Mouse (Mus musculus) spleen, postnatal 36 days (tissue): ENCODE measurements around the gene Zbtb8os.
A peak's percentile ranks its signal among the peaks of the same experiment; 100 is the strongest.
"Not testable (repeated sequence)": the region's sequence is repeated elsewhere in the genome, so short reads cannot be mapped to it uniquely, and the experiment has no call there.

ENCODE experiments used
- DNase-seq, 2 experiments: peaks; one replicate each; pipeline ENCODE4 v3.0.0; 2022; ENCODE audit warnings: low spot score in 2 of 2, mixed read lengths in 1 of 2

Zbtb8os gene

DNA sequence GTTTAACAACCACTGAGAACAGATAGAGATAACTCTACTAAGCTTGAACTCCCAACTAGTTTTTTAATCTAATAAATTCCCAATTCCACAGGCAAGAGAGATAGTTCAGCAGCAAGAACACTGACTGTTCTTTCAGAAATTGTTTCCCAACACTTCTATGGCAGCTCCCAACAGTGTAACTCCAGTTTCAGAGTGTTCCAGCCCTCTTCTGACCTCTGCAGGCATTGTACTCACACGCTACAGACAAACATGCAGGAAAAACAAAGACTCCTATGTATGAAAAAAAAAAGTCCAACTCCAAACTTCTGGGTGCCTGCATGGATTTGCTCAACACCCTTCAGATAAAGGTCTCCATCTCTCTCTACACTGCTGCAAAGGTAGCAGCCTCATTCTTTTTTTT, 2.6 kb upstream of the Zbtb8os start:
- DNase-seq, result no peak

DNA sequence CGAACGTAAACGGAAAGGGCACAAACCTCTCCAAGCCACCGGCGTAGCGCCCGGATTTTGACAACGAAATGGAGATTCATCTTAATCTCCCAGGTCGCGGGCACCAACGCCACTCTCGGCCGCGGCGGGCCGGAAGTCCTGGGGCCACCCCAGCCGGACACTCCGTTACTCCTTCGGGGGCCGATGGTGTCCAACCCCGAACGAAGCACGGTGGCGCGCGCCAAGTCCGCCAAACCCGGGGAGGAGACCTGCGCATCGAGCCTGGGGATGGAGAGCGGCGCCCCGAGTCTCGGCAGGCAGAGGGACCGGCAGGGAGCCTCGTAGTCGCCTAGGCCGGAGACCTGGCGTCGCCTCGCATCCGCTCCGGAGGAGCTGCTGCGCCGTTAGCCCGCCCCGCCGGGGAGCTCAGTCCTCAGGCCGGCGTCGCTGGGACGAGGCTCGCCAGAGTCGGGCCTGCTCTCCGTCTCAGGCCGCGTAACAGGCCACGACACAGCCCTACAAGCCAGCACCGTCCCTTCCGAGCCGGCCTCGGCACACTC, 749 bp upstream of the Zbtb8os start:
- no peak for DNase-seq

DNA sequence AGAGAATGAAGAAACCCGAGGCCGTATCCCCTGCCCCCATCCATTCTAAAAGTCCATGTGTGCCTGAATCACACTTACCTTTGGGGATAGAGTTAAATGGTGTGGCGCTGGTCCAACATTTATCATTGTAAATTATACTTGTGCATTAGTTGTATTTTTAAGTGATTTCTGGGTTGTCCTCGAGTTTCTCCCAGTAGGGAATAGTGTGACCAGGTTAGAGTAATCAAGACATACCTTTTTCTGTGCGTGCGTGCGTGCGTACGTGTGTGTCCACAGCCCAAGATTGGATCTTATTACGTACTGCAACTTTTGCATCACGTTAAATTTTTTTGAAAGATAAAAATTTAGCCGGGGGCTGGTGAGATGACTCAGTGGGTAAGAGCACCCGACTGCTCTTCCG, 796 bp downstream of the Zbtb8os start:
- DNase-seq, result no peak

DNA sequence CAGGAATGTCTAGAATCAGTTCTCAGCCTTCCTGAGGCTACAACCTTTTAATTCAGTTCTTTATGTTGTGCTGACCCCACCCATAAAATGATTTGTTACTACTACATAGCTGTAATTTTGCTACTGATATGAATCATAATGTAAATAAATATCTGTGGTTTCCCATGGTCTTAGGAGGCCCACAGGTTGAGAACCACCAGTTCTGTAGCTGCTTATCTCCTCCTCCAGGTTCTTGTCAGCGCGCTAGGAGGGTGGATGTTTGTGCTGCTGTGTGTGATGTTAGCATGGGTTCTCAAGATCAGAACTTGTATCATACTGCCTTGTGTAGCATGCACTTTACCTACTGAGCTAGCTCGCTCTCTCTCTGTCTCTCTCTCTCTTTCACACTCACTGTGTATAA, 4.2 kb downstream of the Zbtb8os start:
- DNase-seq, result no peak

DNA sequence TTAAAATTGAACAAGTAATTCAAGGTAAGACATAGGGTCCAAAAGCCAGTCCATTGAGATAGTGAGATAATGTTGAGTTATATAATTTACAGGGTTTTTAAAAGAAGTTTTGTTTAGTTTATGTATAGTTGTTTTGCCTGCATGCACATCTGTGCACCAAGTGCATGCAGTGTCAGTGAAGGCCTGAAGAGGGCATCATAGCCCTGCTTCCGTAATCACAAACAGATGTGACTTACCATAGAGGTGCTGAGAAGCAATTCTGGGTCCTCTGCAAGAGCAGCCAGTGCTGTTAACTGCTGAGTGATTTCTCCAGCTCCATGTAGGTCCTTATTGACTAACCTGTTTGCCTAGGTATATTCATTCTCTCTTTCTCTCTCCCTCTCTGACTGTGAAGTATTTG, 6.4 kb downstream of the Zbtb8os start:
- no peak for DNase-seq

DNA sequence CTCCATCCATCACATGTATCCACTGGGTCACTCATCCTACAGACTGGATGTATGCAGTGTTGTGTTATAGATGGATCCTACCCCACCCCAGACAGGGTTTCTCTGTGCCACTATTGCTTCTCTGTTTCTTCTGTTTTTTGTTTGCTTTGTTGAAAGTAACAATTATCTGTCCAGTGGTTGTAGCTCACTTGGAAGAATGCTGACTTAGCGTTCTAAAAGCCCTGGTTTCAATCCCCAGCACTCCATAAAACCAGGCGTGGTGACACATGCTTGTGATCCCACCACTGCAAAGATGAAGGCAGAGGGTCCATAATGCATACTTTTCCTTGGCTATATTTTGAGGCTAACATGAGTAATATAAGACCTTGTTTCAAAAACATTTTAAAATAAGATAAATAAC, 7.2 kb downstream of the Zbtb8os start:
- no peak for DNase-seq

DNA sequence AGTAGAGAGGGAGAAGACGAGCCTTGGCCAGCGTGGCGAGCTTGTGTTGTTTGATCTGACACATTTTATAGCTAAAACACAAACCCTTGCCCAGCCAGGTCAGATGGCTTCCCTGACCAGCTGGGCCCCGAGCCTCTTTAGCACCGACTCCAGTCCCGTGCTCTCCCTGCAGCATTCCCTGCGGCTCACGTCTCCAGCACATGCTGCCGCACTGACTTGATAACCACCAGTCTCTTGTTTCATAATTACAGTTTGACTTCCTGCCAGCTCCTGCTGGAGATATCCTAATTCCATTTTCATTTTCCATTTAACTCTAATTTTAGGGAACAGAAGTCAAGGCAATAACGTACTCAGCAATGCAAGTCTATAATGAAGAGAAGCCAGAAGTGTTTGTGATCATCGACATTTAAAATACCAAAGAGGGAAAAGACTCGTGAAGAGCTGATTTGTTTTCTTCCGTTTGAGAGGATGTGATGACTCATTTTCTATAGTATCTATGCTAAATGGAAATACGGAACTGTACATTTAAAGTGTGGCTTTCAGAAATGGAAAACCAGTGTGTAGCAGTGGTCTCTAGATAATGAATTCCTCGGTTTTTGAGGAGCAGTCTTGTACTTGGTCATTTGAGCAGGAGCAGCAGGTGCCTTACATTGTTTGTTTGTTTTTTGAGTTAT, 11.1 kb downstream of the Zbtb8os start:
- no peak for DNase-seq

DNA sequence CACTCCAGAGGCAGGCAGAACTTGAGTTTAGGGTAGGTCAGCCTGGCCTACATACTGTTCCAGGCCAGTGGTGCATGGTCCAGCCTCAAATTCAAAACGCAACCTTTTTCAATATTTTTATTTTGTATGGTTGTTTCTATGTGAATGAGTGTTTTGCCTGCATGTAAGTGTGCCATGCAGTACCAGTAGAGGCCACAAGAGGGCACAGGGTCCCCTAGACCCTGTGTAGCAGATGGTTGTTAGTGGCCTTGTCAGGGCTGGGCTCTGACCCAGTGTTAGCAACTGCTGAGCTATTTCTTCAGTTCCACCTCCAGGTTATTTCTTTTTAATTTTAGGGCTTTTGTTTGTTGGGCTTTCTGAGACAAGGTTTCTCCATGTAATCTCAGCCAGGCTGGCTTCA, 15.1 kb downstream of the Zbtb8os start:
- peak; percentile 54 to 62 for DNase-seq

DNA sequence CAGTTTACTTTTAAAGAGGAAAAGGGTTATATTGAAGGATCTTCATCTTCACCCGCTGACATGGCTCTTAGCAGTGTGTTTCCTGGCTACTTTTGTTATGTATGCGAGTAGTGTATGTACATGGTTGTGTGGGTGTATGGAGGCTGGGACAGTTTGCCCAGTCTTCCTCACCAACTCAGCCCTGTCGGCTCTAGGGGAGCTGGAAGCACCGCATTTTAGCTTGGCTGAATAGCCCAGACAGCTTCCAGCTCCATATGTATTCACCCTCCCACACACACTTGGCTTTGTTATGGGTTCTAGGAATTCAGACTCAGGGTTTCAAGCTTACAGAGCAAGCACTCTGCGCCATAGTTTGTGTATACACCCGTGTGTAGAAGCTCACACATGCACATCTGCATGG, 15.6 kb downstream of the Zbtb8os start:
- DNase-seq, result no peak

DNA sequence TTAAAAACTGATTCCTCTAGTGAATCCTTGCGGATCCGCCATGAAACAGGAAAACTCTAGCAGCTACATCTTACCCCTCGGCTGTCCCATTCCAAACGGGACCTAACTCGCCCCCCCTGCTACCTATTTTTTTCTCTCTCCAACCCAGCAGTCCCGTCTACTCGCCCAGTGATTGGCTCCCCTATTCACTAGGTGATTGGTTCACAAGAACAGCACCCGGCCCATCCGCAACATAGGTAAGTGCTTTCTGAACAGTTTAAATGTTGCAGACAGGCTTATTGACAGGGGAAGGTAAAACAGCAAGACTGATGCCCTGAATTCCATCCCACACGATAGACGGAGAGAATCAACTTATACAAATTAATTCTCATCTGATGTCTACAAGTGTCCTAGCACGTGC, 17.7 kb downstream of the Zbtb8os start:
- no peak for DNase-seq

DNA sequence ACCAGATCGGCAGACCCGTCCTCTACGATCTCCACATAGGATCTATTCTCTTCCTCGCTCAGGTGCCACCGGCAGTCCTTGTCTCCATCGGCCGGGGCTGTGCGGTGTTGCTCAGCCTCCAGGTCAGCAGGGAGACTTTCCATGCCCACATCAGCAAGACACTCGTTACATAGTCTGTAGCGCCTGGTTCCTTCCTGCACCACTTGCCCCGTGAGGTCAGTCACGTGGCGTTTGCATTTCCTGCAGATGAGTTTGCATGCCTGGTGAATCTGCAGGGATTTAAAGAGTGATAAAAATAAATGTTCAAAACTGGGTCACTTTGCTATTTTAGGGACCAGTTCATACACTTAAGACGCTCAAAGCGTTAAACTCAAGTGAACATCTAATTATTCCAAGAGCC, 18.7 kb downstream of the Zbtb8os start:
- DNase-seq, result peak; percentile 58 to 66

DNA sequence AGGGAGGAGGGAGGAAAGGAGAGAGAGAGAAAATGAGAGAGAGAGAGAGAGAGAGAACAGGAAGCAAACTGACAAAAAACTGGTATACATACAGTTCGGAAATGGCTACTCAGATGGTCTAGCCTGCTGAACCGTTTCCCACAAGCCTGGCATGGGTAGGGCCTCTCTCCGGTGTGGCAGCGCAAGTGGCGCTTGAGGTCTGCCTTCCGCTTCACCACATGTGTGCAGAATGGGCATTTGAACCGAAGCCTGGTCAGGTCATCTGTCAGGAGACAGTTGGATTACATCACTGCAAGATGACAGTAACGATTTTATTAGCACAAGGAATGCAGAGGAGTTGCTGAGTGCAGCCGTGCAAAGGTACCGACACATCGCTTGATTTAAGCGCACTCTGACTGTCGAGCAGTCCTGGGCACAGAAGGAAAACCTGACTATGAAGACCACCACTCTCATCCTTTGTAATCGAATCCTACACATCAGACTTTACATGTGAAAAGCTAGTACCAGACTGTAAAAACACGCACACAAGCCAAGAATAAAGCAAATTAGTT, 22.2 kb downstream of the Zbtb8os start:
- no peak for DNase-seq

DNA sequence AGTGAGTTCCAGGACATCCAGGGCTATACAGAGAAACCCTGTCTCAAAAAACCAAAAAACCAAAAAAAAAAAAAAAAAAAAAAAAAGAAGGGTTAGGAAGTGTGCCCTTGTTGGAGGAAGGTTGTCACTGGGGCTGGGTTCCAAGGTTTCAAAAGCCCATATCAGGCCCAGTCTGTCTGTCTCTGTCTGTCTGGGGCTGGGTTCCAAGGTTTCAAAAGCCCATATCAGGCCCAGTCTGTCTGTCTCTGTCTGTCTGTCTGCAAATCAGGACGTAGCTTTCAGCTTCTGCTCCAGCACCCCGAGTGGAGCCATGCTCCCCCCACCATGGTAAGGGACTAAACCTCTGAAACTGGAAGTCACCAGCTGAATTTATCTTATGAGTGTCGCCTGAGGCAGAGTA, 26.7 kb downstream of the Zbtb8os start:
- not testable (repeated sequence) for DNase-seq

DNA sequence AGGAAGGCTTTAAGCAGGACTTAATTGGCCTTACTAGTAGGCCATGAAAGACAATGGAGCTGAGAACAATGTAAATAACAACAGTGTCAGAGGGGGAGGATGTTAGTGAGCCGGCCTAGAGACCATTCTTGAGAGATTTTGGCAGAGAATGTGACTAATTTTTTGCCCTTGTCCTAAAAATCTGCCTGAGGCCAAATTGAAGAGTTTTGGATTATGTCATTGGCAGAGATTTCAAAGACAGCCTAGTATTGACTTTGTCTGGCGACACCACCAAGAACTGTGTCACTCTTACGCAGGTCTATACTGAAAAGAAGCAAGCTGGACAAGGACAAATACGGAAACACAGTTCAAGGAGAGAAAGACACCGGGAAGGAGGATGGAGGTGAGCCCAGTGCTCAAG, 27.3 kb downstream of the Zbtb8os start:
- DNase-seq, result no peak

DNA sequence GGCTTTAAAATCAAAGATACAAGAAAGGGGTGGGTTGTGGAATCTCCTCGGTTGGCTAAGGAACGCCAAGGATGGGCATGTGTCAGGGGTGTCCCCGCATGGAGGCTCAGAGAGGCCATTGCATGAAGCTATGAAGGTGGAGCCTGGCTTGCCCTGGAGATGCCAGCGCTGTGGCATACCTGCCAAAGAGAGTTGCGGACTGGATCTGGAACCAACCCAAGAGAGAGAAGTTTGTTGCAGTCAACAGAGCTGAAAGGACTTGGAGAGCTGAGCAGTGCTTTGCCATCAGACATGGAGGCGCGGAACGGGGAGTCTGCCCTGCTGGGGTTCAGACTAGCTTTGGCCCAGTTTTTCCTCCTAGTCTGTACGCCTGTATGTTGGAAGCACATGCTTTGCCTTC, 28.0 kb downstream of the Zbtb8os start:
- DNase-seq, result no peak

DNA sequence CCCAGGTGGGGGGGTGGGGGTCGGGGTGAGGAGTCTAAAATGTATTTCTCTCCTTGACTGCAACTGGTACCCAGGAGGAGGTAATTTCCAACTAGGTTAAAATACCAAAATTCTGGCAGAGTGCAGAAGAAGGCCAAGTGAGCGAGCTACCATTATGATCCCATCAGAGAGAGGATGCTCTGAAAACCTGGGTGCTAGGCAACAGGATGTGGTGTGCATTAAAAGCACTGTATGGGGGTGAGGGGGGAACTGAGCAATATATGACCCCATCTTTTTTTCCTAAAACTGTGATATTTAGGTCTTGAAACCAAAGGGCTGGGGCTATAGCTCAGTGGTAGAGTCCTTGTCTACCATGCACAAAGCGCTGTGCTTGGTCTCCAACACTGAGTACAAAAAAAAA, 28.9 kb downstream of the Zbtb8os start:
- no peak for DNase-seq

DNA sequence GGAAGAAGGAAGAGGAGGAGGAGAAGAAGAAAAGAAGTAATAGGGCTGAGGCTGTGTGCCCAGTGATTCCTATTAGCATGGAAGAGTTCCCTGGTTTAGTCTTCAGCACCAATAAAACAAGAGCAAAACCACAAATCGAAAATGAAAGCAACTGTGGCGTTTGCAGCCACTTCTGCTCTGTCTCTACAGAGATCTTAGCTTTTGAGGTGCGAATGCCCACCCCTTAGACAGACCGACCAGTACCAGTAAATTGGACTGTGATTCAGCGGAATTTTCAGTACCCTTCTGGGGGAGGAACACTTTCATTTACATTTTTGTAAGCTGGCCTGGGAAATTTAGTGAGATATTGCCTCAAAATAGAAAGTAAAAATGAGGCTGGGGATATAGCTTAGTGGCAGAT, 29.7 kb downstream of the Zbtb8os start:
- DNase-seq, result peak; percentile 34 to 46

DNA sequence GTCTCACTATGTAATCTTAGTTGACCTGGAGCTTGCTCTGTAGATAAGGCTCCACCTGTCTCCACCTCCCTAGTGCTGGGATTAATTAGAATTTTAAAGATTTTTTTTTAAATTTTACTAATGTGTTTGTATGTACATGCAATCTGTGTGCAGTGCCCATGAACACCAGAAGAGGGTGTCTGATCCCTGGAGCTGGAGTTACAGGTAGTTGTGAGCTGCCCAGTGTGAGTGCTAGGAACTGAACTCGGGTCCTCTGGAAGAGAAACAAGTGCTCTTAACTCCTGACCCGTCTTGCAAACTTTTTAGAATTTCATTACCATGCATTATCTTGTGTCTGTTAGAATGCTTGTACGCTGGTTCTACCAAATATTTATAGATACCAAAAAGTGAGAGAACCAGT, 35.9 kb downstream of the Zbtb8os start:
- DNase-seq, result no peak

DNA sequence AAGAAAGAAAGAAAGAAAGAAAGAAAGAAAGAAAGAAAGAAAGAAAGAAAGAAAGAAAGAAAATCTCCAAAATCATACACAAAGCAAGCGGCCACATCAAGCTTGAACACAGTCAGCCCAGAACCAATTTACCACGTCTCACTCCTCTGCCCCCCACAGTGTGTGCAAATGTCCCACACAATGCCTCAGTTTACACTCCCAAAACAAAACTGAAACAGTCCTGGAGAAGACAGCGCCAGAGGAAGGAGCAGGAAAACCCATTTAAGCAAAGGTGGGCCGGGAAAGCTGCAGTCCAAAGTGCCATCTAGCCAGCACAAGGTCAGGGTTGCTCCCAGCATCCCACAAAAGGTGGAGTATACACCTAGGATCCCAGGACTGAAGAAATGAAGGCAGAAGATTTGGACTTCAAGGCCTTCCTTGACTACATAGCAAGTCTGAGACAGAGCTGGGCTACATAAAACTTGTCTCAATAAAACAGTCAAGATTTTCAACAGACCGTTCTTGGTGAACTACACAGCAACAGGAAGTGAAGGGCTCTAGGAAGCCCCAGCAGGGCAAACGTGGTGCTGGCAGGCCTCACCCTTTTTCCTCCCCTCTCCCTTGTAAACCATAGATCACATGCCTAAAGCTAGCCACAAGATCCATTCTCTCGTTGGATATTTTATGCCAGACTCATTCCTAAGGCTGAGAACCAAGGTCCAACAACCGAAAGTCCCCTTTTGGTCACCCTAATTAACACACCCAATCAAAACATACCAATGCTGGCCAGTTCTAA, 37.9 kb downstream of the Zbtb8os start:
- DNase-seq, result no peak

DNA sequence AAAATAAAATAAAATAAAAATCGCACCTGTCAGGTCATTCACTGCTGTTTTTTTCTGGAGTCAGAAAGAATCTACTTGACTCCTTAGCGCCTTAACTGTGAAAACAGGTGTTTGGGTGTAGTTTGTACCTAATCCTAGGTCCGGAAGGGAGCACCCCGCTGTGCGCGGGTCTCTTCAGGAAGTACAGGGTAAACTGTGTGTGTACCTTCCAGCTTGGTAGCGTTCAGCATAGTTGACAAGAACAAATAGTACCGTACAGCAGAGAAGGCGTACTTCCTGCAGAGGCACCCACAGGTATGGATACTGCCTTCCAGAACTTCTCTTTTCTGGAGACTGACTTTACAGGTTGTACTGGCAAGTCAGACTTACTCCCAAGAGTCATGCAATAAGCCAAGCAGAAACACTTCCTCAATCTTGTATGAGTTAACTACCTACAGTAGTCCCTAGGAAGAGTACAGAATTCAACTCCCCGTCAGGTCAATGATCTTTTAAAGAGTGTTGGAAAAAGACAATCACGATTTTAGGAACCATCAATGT, 38.8 kb downstream of the Zbtb8os start:
- no peak for DNase-seq

DNA sequence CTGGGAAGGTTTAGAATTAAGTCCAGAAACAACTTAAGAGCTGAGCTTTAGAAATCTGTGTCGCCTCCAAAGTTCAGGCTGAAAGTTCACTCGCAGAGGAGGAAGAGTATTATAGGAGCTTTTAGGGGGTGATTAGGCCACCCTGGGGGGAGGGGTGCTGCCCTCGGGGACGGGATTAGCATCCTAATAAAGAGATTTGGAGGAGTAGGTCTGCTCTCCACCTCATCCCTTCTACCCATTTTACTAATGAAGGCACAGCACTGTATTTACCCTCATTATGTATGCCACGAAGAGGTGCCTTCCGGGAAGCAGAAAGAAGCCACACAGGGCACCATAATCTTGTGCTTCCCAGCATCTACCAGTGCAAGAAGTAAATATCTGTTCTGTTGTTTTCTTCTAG, 39.5 kb downstream of the Zbtb8os start:
- no peak for DNase-seq

DNA sequence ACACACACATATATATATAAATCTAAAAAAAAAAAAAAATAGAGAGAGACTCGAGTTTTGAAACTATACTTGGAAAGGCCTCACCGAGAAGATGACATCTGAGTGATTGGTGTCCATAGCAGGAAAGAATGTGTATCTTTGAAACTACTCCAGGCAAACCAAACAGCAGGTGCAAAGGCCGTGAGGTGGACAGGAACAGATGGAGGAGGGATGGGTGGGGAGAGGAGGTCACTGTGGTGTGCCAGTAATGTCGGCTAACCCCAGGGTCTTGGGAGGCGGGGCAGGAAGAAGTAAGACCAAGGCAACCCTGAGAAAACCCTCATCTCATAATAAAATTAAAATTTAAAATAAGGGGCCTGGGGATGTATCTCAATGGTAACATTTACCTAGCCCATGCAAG, 40.3 kb downstream of the Zbtb8os start:
- no peak for DNase-seq
